Mouse (Mus musculus): ENCODE results near the gene Tesk1.

The Tesk1 gene

GRCm38 (mm10) chr4:43493186-43493845, 51.6 kb downstream of the Tesk1 start:
- DNase-seq, result peak; percentile 98 to 99

- DNase-seq, result peak in 1 of 2 experiments; percentile 42
Measured at GRCm38 (mm10) chr4:43493846-43494240, 52.1 kb downstream of the Tesk1 start.

GRCm38 (mm10) chr4:43496587-43496986, 54.8 kb downstream of the Tesk1 start:
- DNase-seq, result no peak

- DNase-seq, result no peak
Measured at GRCm38 (mm10) chr4:43497405-43497804, 55.7 kb downstream of the Tesk1 start.

Data from cerebellum, postnatal 14 days (tissue).